Comparison of ENCODE assay signal across 8 mouse cellular contexts in the genomic region with DNA sequence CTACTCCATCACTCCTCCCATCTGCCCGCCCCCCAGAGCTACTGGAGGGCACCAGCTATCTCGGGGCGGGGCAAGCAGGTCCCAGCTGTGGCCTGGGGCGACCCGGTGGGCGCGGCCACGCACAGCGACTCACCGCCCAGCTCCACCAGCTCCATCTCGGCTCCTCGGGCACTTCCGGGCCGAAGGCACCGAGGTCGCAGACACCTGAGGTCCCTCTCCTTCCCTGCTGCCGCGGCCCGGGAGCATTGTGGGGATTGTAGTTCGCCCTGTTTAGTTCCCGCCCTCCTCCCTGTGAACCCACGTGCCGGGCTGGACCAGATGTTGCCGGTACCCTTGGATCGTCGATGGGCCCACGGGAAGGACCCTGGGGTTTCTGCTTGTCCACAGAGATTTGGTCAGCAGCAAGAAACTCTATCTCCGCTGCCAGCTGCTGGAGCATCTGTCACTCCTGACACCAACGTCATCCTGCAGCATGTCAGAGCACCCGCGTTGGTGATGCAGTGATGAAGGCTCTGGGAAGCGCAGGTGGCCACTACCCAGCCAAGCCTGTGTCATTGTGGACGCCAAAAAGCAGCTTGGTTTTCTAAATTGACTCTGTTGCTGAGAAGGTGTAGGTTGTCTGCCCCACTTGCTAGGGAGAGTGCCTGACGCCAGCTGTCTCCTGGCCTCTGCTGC. TPM values are rescaled to one million over a fixed set of nuclear protein-coding genes. Genes with fewer than 3 reads are reported as not detected.
A peak's percentile ranks its signal among the peaks of the same experiment; 100 is the strongest.
DNase-seq lines count a peak whose midpoint lies in the region; ATAC-seq and TF ChIP-seq lines count a peak whose summit lies in the region.

A gene (minus strand): TSS at position 231 of the 675 bp plus-strand sequence.

- H3K4me3 ChIP-seq in G1E (ENCODE audit: low read depth, low read length), result peak within 1 kb of the TSS; percentile 73
- H3K4me3 ChIP-seq in lung, embryonic 14.5 days (ENCODE audit: low read depth, low read length), result peak within 1 kb of the TSS; percentile 57
- peak within 1 kb of the TSS; percentile 87 for H3K4me3 ChIP-seq in olfactory bulb, adult 2 months (ENCODE audit: insufficient read depth, low read depth, low read length)
- H3K4me3 ChIP-seq in thymus, adult 2 months (ENCODE audit: control insufficient read depth, insufficient read depth, low read length), result peak within 1 kb of the TSS; percentile 55

- H3K9me3 ChIP-seq in G1E (replicated peaks), result no peaks in the 10 kb centered on the region
- no peaks in the 10 kb centered on the region for H3K9me3 ChIP-seq in lung, embryonic 14.5 days (ENCODE audit: low read depth, low read length)

- no peaks in the 10 kb centered on the region for H3K27me3 ChIP-seq in G1E (ENCODE audit: insufficient read depth, low read length)
- no peaks in the 10 kb centered on the region for H3K27me3 ChIP-seq in lung, embryonic 14.5 days (ENCODE audit: insufficient read depth, low read length)
- H3K27me3 ChIP-seq in thymus, adult 2 months (ENCODE audit: control insufficient read depth, insufficient read depth, low read length), result no peaks in the 10 kb centered on the region

- peak; percentile 75 for ATAC-seq in G1E (ENCODE audit: extremely low read depth, insufficient number of reproducible peaks, low FRiP score, poor library complexity, severe bottlenecking)
- peak; percentile 39 for ATAC-seq in lung, embryonic 14.5 days (ENCODE audit: insufficient read depth)

- no peak for TF ChIP-seq CTCF in G1E (IDR thresholded peaks at IDR 0.05; ENCODE audit: low read depth, low read length)
- TF ChIP-seq CTCF in lung, embryonic 14.5 days (IDR thresholded peaks at IDR 0.05; ENCODE audit: low read depth), result no peak
- no peak for TF ChIP-seq CTCF in olfactory bulb, adult 2 months (IDR thresholded peaks at IDR 0.05; ENCODE audit: insufficient read depth, low read depth, low read length)
- TF ChIP-seq CTCF in thymus, adult 2 months (IDR thresholded peaks at IDR 0.05; ENCODE audit: borderline replicate concordance, control insufficient read depth, extremely low read depth, insufficient read depth, low read length, poor library complexity), result no peak

- peaks cover 22% of the 10 kb centered on the region for H3K36me3 ChIP-seq in G1E (replicated peaks)
- peaks cover 8% of the 10 kb centered on the region for H3K36me3 ChIP-seq in lung, embryonic 14.5 days (ENCODE audit: insufficient read depth)
- no peaks in the 10 kb centered on the region for H3K36me3 ChIP-seq in thymus, adult 2 months (ENCODE audit: control insufficient read depth, insufficient read depth, low read length)

- no peak within 1 kb of the TSS for H3K27ac ChIP-seq in lung, embryonic 14.5 days (ENCODE audit: low read depth)
- H3K27ac ChIP-seq in olfactory bulb, adult 2 months (ENCODE audit: insufficient read depth, low read depth, low read length), result peak within 1 kb of the TSS; percentile 52
- no peak within 1 kb of the TSS for H3K27ac ChIP-seq in thymus, adult 2 months (ENCODE audit: control insufficient read depth, insufficient read depth, low read length)

- DNase-seq in G1E (ENCODE audit: low spot score), result peak; percentile 87
- peak; percentile 83 to 89 for DNase-seq in cerebellum, adult 18-20 months
- DNase-seq in forelimb bud, embryonic 11.5 days (ENCODE audit: low read depth, low spot score), result peak; percentile 84
- DNase-seq in heart, postnatal 4 days, result peak; percentile 80
- peak; percentile 83 to 86 for DNase-seq in layer of hippocampus, adult 8-10 months (ENCODE audit: low spot score in 2 of 2)
- DNase-seq in lung, embryonic 14.5 days, result peak; percentile 77
- peak; percentile 87 for DNase-seq in thymus, adult 2 months

- H3K9ac ChIP-seq in lung, embryonic 14.5 days, result peak within 1 kb of the TSS; percentile 46

- WGBS in lung, embryonic 14.5 days, result 1% methylated on average over 34 of the region's 34 CpGs
- 2% methylated on average over 34 of the region's 34 CpGs for WGBS in olfactory bulb, adult 2 months
- WGBS in thymus, adult 2 months, result 4% methylated on average over 34 of the region's 34 CpGs

- peak within 1 kb of the TSS; percentile 74 for H3K4me2 ChIP-seq in lung, embryonic 14.5 days

- no peak; the same call in 1 of the 2 replicates for TF ChIP-seq POLR2A in olfactory bulb, adult 2 months (IDR thresholded peaks at IDR 0.05; ENCODE audit: insufficient read depth, low read depth, low read length)
- 0 out of 2 replicates have a peak, but pooled peaks have one; percentile 31 for TF ChIP-seq POLR2A in thymus, adult 2 months (IDR thresholded peaks at IDR 0.05; ENCODE audit: control insufficient read depth, extremely low read depth, insufficient read depth, low read length, poor library complexity)

- H3K4me1 ChIP-seq in G1E (ENCODE audit: insufficient read depth, low read depth, low read length), result peaks cover 64% of the 10 kb centered on the region
- H3K4me1 ChIP-seq in lung, embryonic 14.5 days (ENCODE audit: insufficient read depth), result peaks cover 20% of the 10 kb centered on the region
- H3K4me1 ChIP-seq in olfactory bulb, adult 2 months (ENCODE audit: control insufficient read depth, insufficient read depth, low read length), result peaks cover 32% of the 10 kb centered on the region
- H3K4me1 ChIP-seq in thymus, adult 2 months (replicated peaks; ENCODE audit: control insufficient read depth, insufficient read depth, low read length), result peaks cover 38% of the 10 kb centered on the region

RNA-seq across cellular contexts. Expression of the gene that starts here (rescaled TPM):
- total RNA-seq in G1E (2014; fragmentation: Nextera tagmentation) (11.1 and 14.3 TPM in 2 replicates), G1E (2017) (13.3 and 16.1 TPM in 2 replicates)
- polyA plus RNA-seq in G1E (2012), result 36.3 and 38.1 TPM in 2 replicates
- total RNA-seq in heart, postnatal 4 days (2021), result 1 to 10 TPM; 8.5 to 8.7 TPM
- total RNA-seq in layer of hippocampus, adult 8-10 months (2022), result 10 to 100 TPM; 19.0 to 23.5 (median 19.7) TPM
- polyA plus RNA-seq in lung, embryonic 14.5 days (2014; fragmentation: Nextera tagmentation; extraction: Ambion mirVana), result 14.2 and 15.7 TPM in 2 replicates
- polyA plus RNA-seq in olfactory bulb, adult 2 months (2012; ENCODE audit: insufficient read depth, insufficient read length, low replicate concordance, missing spikeins), result not detected in 2 replicates
- polyA plus RNA-seq in thymus, adult 2 months (2012; rRNA removed), result 122 and 136 TPM in 2 replicates

Comparison
In these comparisons a context has a peak if more than half of its experiments do, and no peak if none do; other contexts are left out.
1. RNA of the gene that starts here (polyA plus RNA-seq): 122 to 136 TPM in thymus, adult 2 months, 36.3 to 38.1 TPM in G1E and 14.2 to 15.7 TPM in lung, embryonic 14.5 days; not detected in olfactory bulb, adult 2 months; every median in the first group is over 10 times any median in the second.
2. Peak in every context shown above with its lines, with median percentiles within 50 percentile points of each other: DNase-seq and H3K4me3 ChIP-seq.